Mouse (Mus musculus): Measurements from ENCODE around the gene Mfsd13b.
A peak's percentile ranks its signal among the peaks of the same experiment; 100 is the strongest.

DNA sequence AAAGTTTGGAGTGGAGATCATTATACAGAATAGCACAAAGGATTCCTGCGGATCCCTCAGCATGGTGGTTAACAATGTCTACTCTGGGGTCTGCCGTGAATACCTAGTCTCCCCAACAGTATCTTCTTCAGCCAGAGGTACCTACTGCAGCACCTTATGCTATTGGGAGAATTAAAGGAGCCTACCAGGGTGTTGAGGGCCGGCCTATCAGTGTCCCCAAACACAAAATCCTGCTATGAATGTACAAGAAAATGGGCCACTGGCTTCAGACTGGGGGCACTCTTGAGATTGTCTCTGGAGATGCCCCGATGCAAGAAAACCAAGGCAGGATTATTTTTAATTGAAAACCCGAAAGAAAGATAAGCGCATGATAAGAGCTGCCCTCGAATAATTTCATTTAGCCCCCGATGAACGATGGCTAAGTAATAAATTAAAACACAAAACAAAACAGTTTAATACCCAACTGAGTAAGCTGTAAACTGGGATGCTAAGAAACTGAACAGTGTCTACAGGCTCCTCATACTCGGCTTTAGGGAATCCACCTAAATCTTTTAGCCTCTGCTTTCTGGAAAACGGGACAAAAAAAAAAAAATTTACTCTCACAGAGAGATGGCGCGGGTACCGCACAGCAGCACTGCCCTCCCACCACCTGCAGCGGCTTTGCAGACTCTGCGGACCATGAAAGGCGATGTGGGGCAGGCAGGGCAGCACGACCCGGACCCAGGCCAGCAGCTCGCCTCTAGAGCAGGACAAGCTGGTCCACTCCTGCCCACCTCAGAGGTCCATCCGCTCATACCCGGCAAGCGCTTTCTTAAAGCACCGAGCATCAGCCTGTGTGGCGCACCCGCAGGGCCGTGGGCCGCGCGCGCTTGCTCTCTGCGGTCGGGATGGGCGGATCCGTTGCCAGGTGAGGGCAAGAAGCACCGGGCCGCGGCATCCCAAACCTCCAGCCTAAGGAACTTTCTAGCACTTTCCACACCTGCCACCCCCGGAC lies 1.1 kb upstream of the Mfsd13b start:
- TF ChIP-seq CTCF (IDR thresholded peaks at IDR 0.05; ENCODE audit: low read depth) (no peak; the same call in 1 of the 2 replicates), EP300 (IDR thresholded peaks at IDR 0.05; ENCODE audit: low read depth) (0 out of 2 replicates have a peak, but pooled peaks have one; percentile 24)

All from liver, embryonic 14.5 days (tissue).